Mouse (Mus musculus) heart, embryonic 16.5 days (tissue): Measurements from ENCODE around the gene Uaca. TPM values are rescaled to one million over a fixed set of nuclear protein-coding genes. Genes with fewer than 3 reads are reported as not detected.

Experiments
- ATAC-seq: fragments of 200-750 bp; cut with Nextera tagmentation; replicated peaks from 2 replicates; pipeline ENCODE4 v1.8.0; 2017; ENCODE audit warnings: moderate number of reproducible peaks; ENCODE audit not compliant: insufficient read depth, low FRiP score; ENCODE audit errors: extremely low read depth
- H3K27ac ChIP-seq: fragments of 300-500 bp; sonication (generic); 2 replicates; pipeline ENCODE4 v1.5.1; 2014; ENCODE audit warnings: mild to moderate bottlenecking, low read length, control low read depth, moderate library complexity
- H3K27me3 ChIP-seq: fragments of 300-500 bp; sonication (generic); 2 replicates; pipeline ENCODE4 v1.6.1; 2014; ENCODE audit warnings: low read length, mixed read lengths; ENCODE audit not compliant: control insufficient read depth, insufficient read depth
- H3K36me3 ChIP-seq: fragments of 300-500 bp; sonication (generic); 2 replicates; pipeline ENCODE4 v1.6.1; 2014; ENCODE audit not compliant: control insufficient read depth, insufficient read depth
- H3K4me1 ChIP-seq: fragments of 300-500 bp; sonication (generic); 2 replicates; pipeline ENCODE4 v1.6.1; 2014; ENCODE audit warnings: low read length, mixed read lengths; ENCODE audit not compliant: control insufficient read depth, insufficient read depth
- H3K4me2 ChIP-seq: fragments of 300-500 bp; sonication (generic); 2 replicates; pipeline ENCODE4 v1.6.1; 2014; ENCODE audit warnings: low read depth, mild to moderate bottlenecking, control low read depth, low read length
- H3K4me3 ChIP-seq: fragments of 300-500 bp; sonication (generic); 2 replicates; pipeline ENCODE4 v1.5.1; 2014; ENCODE audit warnings: mild to moderate bottlenecking, control low read depth, low read length
- H3K9ac ChIP-seq: fragments of 300-500 bp; sonication (generic); 2 replicates; pipeline ENCODE4 v1.6.1; 2014; ENCODE audit warnings: low read length, control low read depth
- H3K9me3 ChIP-seq: fragments of 300-500 bp; sonication (generic); replicated peaks from 2 replicates; pipeline ENCODE4 v1.6.1; 2016; ENCODE audit warnings: low read length; ENCODE audit not compliant: control insufficient read depth
- WGBS: fragments of 180-500 bp; shearing (Covaris S2); extraction: QIAGEN DNeasy Blood & Tissue Kit; methylation state at CpG from one replicate; pipeline ENCODE4 v1.1.7; 2014; 5-methylcytosine and 5-hydroxymethylcytosine counted together
- polyA plus RNA-seq: library from polyadenylated mRNA; unstranded; fragments of >200 nt; fragmentation: Nextera tagmentation; extraction: Ambion mirVana; gene quantifications from 2 replicates; pipeline ENCODE4 v1.2.1, GENCODE M21; 2015

Uaca gene
- polyA plus RNA-seq, 1 experiment from 2014 or later, result 29.6 TPM

DNA sequence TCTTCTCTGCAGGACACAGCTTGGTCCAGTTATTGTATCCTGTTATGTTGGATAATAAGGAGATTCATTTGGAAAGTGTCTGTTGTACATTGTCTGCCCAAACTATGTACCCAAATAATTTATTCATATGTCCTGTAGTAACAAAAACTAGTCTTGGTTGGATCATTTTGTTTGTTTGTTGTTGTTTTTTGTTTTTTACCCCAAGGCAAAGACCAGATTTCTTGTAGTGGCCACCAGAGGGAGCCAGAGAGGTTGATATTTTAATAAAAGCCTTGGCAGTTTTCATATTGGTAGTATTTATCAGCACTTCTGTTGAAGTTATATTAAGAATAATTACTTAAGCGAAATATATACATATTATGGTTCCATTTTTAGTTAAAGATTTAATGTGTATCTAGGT, 25.0 kb downstream of the Uaca start:
- Histone ChIP-seq H3K27me3 (no peaks in the 10 kb centered on the region), H3K9ac (no peak overlapping the region), H3K36me3 (no peaks in the 10 kb centered on the region), H3K4me2 (no peak overlapping the region), H3K4me1 (peaks cover 2% of the 10 kb centered on the region; the same call in 1 of the 2 replicates), H3K4me3 (no peak overlapping the region), H3K9me3 (peaks cover 2% of the 10 kb centered on the region; the same call in 1 of the 2 replicates), H3K27ac (no peak overlapping the region)
- 22% methylated on average over 1 of the region's 1 CpGs for WGBS
- no peak for ATAC-seq

DNA sequence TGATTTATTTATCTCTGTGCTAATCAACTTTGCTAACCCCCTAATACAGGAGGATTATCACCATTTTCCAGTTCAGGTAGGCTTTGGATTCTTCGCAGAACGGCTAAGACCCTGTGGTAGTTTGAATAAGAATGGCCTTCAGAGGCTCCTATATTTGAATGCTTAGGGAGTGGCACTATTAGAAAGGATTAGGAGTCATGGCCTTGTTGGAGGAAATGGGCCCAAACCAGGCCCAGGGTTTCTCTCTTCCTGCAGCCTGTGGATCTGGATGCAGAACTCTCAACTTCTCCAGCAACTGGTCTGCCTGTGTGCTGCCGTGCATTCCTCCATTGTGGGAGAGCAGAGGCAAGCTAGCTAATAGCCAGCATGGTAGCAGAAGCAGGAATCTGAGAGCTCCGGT, 27.2 kb downstream of the Uaca start:
- no peak for ATAC-seq
- no peak overlapping the region for H3K4me3 ChIP-seq
- no peak overlapping the region for H3K9ac ChIP-seq
- no peaks in the 10 kb centered on the region for H3K36me3 ChIP-seq
- H3K4me2 ChIP-seq, result no peak overlapping the region
- H3K9me3 ChIP-seq, result peaks cover 2% of the 10 kb centered on the region; the same call in 1 of the 2 replicates
- no peak overlapping the region for H3K27ac ChIP-seq
- 88% methylated on average over 4 of the region's 4 CpGs for WGBS
- H3K4me1 ChIP-seq, result no peaks in the 10 kb centered on the region
- H3K27me3 ChIP-seq, result no peaks in the 10 kb centered on the region

DNA sequence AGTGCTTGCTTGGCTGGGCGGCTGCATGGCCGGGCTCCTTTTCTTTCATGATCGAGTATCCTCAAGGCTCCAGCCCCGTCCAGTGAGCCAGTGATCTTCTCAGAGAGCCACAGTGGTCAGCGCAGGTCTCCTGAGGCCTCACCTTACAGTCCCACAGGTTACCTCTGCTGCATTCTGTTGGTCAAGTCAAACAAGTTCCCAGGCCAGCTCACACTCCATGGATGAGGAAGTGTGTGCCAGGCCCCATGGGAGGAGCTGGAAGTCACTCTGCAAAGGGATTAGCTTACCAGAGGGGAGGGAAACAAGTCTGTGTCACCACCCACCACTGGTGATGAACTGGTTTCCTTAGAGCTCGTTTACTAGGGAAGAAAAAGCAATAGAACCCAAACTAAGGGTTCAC, 28.3 kb downstream of the Uaca start:
- no peak overlapping the region for H3K9ac ChIP-seq
- no peak for ATAC-seq
- WGBS, result 84% methylated on average over 6 of the region's 6 CpGs
- no peak overlapping the region for H3K4me3 ChIP-seq
- H3K27ac ChIP-seq, result no peak overlapping the region
- H3K27me3 ChIP-seq, result no peaks in the 10 kb centered on the region
- 0 out of 2 replicates have a peak, but pooled peaks cover 3% of the 10 kb centered on the region for H3K4me1 ChIP-seq
- H3K4me2 ChIP-seq, result no peak overlapping the region
- H3K36me3 ChIP-seq, result no peaks in the 10 kb centered on the region
- H3K9me3 ChIP-seq, result peaks cover 2% of the 10 kb centered on the region; the same call in 1 of the 2 replicates

DNA sequence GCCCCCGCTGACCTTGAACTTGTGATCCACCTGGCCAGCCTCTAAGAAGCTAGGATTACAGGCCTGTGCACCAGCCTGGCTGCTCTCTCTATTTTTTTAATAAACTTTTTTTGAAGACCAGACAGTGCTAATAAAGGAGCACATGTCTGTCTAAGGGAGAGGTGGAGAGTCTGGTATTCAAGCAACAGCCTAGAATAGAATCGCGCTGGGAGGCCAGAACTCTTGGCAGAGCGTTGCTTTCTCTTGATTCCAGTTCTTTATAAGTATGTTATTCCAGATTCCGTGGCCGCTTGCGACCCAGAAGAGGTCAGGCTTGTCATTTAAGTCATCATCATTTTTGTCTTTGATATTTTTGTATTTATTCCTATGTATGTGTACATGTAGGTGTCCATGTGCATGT, 31.2 kb downstream of the Uaca start:
- Histone ChIP-seq H3K4me3 (no peak overlapping the region), H3K36me3 (no peaks in the 10 kb centered on the region), H3K4me1 (0 out of 2 replicates have a peak, but pooled peaks cover 8% of the 10 kb centered on the region), H3K4me2 (no peak overlapping the region), H3K9me3 (peaks cover 2% of the 10 kb centered on the region; the same call in 1 of the 2 replicates), H3K27ac (peak overlapping the region; percentile 62), H3K9ac (no peak overlapping the region), H3K27me3 (no peaks in the 10 kb centered on the region)
- 70% methylated on average over 7 of the region's 7 CpGs for WGBS
- no peak for ATAC-seq

DNA sequence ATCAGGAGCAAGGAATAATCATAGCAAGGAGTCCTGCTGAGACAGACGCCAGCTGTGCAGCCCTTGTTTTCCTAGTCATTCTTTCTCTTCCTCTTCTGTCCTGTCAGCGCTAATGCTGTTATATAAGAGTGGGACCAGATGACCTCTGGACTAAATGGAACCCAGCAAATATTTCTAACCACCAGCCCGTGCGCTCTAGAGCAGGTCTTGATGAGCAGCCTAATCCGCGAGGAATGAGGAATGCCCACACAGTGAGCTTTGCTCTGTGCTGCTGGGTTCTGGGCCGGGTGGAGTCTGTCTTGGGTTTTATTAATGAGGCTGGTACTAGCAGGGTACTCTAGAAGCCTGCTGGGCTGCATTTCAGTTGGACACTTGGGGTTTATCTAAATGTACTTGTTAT, 32.4 kb downstream of the Uaca start:
- no peaks in the 10 kb centered on the region for H3K27me3 ChIP-seq
- 0 out of 2 replicates have a peak, but pooled peaks cover 8% of the 10 kb centered on the region for H3K4me1 ChIP-seq
- ATAC-seq, result peak; percentile 32; the same call in 1 of the 2 replicates
- no peak overlapping the region for H3K4me3 ChIP-seq
- no peaks in the 10 kb centered on the region for H3K36me3 ChIP-seq
- H3K27ac ChIP-seq, result no peak overlapping the region
- WGBS, result 68% methylated on average over 7 of the region's 7 CpGs
- H3K9ac ChIP-seq, result no peak overlapping the region
- peaks cover 2% of the 10 kb centered on the region; the same call in 1 of the 2 replicates for H3K9me3 ChIP-seq
- no peak overlapping the region for H3K4me2 ChIP-seq

DNA sequence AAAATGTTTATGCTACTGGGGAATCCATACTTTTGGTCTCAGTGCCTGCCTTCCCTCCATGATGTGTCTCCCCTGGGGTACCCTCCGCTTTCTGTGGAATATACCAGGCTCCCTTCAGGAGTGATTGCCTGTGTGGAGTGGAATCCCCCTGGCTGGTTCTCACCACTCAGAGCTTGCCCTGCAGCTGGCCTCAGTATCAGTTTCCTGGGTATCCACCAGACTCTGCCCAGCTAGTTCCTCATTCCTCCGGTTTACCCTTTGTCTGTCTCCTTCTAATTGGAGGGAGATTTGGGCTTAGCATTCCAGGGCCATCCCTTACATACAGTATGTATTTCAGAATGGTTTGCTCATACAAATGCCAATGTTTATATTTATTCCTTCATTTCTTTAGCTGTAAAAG, 33.9 kb downstream of the Uaca start:
- H3K4me3 ChIP-seq, result no peak overlapping the region
- no peak for ATAC-seq
- peaks cover 2% of the 10 kb centered on the region; the same call in 1 of the 2 replicates for H3K9me3 ChIP-seq
- no peak overlapping the region for H3K4me2 ChIP-seq
- no peak overlapping the region for H3K9ac ChIP-seq
- H3K36me3 ChIP-seq, result no peaks in the 10 kb centered on the region
- no peaks in the 10 kb centered on the region for H3K27me3 ChIP-seq
- 0 out of 2 replicates have a peak, but pooled peaks cover 8% of the 10 kb centered on the region for H3K4me1 ChIP-seq
- 61% methylated on average over 2 of the region's 2 CpGs for WGBS
- H3K27ac ChIP-seq, result no peak overlapping the region

DNA sequence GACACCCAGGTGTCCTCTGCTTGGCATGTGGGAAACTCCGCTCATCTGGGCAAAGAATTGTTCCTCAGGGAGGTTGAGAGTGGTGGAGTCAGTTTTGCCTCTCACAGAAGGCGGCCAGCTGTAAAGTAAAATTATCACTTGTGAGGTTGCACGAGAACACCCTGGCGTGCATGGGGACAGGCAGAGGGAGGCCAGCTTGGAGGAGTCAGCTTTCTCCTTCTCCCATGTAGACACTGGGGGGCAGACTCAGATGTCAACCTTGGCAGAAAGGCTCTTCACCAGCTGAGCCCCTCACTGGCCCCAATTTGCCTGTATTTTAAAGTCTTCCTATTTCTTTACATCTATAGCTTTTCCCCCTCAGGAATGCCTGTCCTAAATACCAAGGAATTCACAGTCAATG, 35.3 kb downstream of the Uaca start:
- Histone ChIP-seq H3K27me3 (no peaks in the 10 kb centered on the region), H3K4me3 (no peak overlapping the region), H3K27ac (no peak overlapping the region), H3K36me3 (no peaks in the 10 kb centered on the region), H3K9ac (no peak overlapping the region), H3K4me2 (no peak overlapping the region), H3K4me1 (0 out of 2 replicates have a peak, but pooled peaks cover 8% of the 10 kb centered on the region), H3K9me3 (no peaks in the 10 kb centered on the region)
- ATAC-seq, result no peak
- 68% methylated on average over 4 of the region's 4 CpGs for WGBS

DNA sequence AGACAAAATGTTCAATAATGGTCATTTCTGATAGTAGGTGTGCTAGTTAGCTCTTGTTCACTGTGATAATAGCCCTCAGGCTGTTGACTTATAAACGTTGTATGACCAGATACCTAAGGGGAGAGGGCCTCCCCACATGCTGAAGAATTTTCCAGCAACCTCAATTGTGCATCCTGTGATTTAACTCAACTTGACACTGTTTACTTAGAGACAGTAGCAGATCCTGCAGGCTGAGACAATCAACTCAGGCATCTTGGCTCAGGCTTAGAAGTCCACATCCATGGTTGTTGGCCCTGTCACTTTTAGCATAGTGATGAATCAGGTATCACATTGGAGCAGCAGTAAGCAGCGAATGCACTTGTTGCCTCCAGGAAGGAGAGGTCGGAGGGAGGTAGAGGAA, 35.7 kb downstream of the Uaca start:
- H3K27ac ChIP-seq, result no peak overlapping the region
- H3K4me3 ChIP-seq, result no peak overlapping the region
- no peaks in the 10 kb centered on the region for H3K9me3 ChIP-seq
- no peaks in the 10 kb centered on the region for H3K27me3 ChIP-seq
- no peak overlapping the region for H3K9ac ChIP-seq
- WGBS, result 42% methylated on average over 3 of the region's 3 CpGs
- ATAC-seq, result no peak
- 0 out of 2 replicates have a peak, but pooled peaks cover 8% of the 10 kb centered on the region for H3K4me1 ChIP-seq
- no peaks in the 10 kb centered on the region for H3K36me3 ChIP-seq
- H3K4me2 ChIP-seq, result no peak overlapping the region

DNA sequence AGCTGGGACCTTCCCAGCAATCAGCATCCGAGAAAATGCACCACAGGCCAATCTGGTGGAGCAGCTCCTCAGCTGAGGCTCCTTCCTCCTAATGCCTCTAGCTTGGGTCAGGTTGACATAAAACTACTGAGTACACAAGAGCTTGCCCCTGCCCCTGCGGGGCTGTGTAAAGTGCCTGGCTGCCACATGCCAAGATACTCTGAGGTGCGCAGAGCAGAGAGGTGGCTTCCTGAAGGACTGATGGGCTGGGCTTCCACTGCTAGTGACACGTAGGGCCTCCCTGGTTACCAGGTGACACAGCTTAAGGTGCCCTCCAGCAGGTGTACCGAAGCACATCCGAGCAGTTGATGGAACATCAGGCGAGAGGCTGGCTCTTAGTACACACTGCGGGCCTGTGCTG, 37.9 kb downstream of the Uaca start:
- no peak overlapping the region for H3K4me2 ChIP-seq
- WGBS, result 89% methylated on average over 8 of the region's 8 CpGs
- H3K36me3 ChIP-seq, result no peaks in the 10 kb centered on the region
- H3K4me1 ChIP-seq, result peaks cover 17% of the 10 kb centered on the region
- H3K27ac ChIP-seq, result no peak overlapping the region
- H3K27me3 ChIP-seq, result no peaks in the 10 kb centered on the region
- no peak overlapping the region for H3K9ac ChIP-seq
- no peaks in the 10 kb centered on the region for H3K9me3 ChIP-seq
- ATAC-seq, result no peak
- H3K4me3 ChIP-seq, result no peak overlapping the region
